Mouse (Mus musculus) hindbrain, embryonic 10.5 days (tissue): ENCODE data around the gene Tpd52l2. TPM values are rescaled to one million over a fixed set of nuclear protein-coding genes. Genes with fewer than 3 reads are reported as not detected.
A peak's percentile ranks its signal among the peaks of the same experiment; 100 is the strongest.

Experiments
- DNase-seq: peaks from one replicate; pipeline ENCODE4 v3.0.0-alpha.2; 2017; ENCODE audit warnings: low spot score
- H3K27ac ChIP-seq: fragments of 300-500 bp; sonication (generic); 2 replicates; pipeline ENCODE4 v1.5.1; 2016; ENCODE audit warnings: mild to moderate bottlenecking, moderate library complexity
- H3K27me3 ChIP-seq: fragments of 300-500 bp; sonication (generic); 2 replicates; pipeline ENCODE4 v1.6.1; 2016; ENCODE audit warnings: mild to moderate bottlenecking; ENCODE audit not compliant: poor library complexity, insufficient read depth, severe bottlenecking
- H3K36me3 ChIP-seq: fragments of 300-500 bp; sonication (generic); 2 replicates; pipeline ENCODE4 v1.6.1; 2016; ENCODE audit warnings: mild to moderate bottlenecking, moderate library complexity
- H3K4me1 ChIP-seq: fragments of 300-500 bp; sonication (generic); replicated peaks from 2 replicates; pipeline ENCODE4 v1.6.1; 2016; ENCODE audit warnings: mild to moderate bottlenecking
- H3K4me3 ChIP-seq: fragments of 300-500 bp; sonication (generic); 2 replicates; pipeline ENCODE4 v1.5.1; 2016; ENCODE audit warnings: mild to moderate bottlenecking, moderate library complexity
- H3K9me3 ChIP-seq: fragments of 300-500 bp; sonication (generic); 2 replicates; pipeline ENCODE4 v1.6.1; 2016; ENCODE audit warnings: mild to moderate bottlenecking, moderate library complexity
- WGBS: fragments of 180-500 bp; shearing (Covaris S2); methylation state at CpG from one replicate; pipeline ENCODE4 v1.1.7; 2016; 5-methylcytosine and 5-hydroxymethylcytosine counted together
- polyA plus RNA-seq: library from polyadenylated mRNA; unstranded; fragments of >200 nt; fragmentation: Nextera tagmentation; extraction: Ambion mirVana; gene quantifications from 2 replicates; pipeline ENCODE4 v1.2.1, GENCODE M21; 2016

Gene Tpd52l2
- polyA plus RNA-seq, 1 experiment from 2014 or later: 161 TPM

- 58% methylated on average over 3 of the region's 3 CpGs for WGBS
- no peak for DNase-seq
- Histone ChIP-seq H3K9me3 (no peaks in the 10 kb centered on the region), H3K27me3 (0 out of 2 replicates have a peak, but pooled peaks cover 3% of the 10 kb centered on the region), H3K36me3 (no peaks in the 10 kb centered on the region), H3K4me1 (peaks cover 23% of the 10 kb centered on the region), H3K4me3 (no peak overlapping the region), H3K27ac (no peak overlapping the region)
These were observed 31.5 kb upstream of the Tpd52l2 start for GRCm38 (mm10) chr2:181465423-181465822.

DNA sequence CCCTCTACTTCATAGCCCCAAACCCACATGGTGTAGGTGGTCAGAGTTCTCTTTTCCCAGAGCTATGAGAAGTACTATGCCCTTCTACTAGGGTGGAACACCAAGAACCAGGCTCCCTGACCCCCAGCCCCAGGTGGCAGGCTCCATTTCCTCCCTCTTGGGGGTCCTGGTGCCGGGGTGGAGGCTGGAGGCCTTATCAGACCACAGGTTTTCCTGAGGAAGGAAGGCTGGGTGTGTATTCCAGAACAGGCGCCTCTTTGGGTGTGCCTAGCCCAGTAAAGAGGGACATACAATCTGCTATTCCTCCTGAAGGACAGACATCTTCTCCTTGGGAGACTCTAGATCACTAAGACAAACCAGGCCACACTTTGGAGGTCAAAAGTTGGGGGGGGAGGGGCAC is 26.7 kb upstream of the Tpd52l2 start:
- H3K36me3 ChIP-seq: no peaks in the 10 kb centered on the region
- no peak for DNase-seq
- WGBS: 62% methylated on average over 2 of the region's 2 CpGs
- no peak overlapping the region for H3K27ac ChIP-seq
- H3K4me3 ChIP-seq: no peak overlapping the region
- H3K27me3 ChIP-seq: no peaks in the 10 kb centered on the region
- H3K4me1 ChIP-seq: peaks cover 4% of the 10 kb centered on the region; the same call in 1 of the 2 replicates
- no peaks in the 10 kb centered on the region for H3K9me3 ChIP-seq

- no peaks in the 10 kb centered on the region for H3K36me3 ChIP-seq
- H3K4me1 ChIP-seq: peaks cover 4% of the 10 kb centered on the region; the same call in 1 of the 2 replicates
- H3K9me3 ChIP-seq: no peaks in the 10 kb centered on the region
- WGBS: 64% methylated on average over 5 of the region's 5 CpGs
- DNase-seq: no peak
- no peaks in the 10 kb centered on the region for H3K27me3 ChIP-seq
- H3K27ac ChIP-seq: no peak overlapping the region; the same call in 1 of the 2 replicates
- H3K4me3 ChIP-seq: no peak overlapping the region
These were observed 25.7 kb upstream of the Tpd52l2 start for GRCm38 (mm10) chr2:181471246-181471645.

DNA sequence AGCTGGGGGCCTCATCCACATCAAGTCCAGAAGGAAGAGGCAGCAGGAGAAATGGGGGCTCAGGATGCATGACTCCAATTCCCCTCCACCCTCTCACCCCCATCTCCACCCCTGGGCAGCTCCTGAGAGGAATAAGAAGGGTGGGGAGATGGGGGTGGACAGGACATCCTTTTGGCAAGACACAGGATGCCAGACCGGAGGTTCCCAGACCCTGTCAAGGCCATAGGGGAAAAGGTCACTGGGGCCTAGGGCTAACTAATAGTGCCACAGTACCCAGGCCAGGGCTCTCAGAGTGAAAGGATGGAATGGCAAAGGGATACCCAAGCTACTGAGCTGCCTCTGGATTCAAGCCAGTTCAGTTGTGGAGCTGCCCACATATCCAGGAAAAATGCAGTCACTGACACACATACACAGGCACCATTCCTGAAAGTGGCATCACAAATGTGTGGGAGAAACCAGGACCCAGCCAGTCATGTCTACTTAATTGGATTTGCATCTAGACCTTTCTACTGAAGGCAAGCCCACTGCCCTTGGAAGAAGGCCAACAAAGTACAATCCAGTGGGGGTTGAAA is 24.6 kb upstream of the Tpd52l2 start:
- no peak overlapping the region for H3K27ac ChIP-seq
- WGBS: 56% methylated on average over 1 of the region's 1 CpGs
- H3K4me1 ChIP-seq: peaks cover 4% of the 10 kb centered on the region; the same call in 1 of the 2 replicates
- no peaks in the 10 kb centered on the region for H3K27me3 ChIP-seq
- H3K4me3 ChIP-seq: no peak overlapping the region
- no peaks in the 10 kb centered on the region for H3K9me3 ChIP-seq
- no peak for DNase-seq
- H3K36me3 ChIP-seq: no peaks in the 10 kb centered on the region

DNA sequence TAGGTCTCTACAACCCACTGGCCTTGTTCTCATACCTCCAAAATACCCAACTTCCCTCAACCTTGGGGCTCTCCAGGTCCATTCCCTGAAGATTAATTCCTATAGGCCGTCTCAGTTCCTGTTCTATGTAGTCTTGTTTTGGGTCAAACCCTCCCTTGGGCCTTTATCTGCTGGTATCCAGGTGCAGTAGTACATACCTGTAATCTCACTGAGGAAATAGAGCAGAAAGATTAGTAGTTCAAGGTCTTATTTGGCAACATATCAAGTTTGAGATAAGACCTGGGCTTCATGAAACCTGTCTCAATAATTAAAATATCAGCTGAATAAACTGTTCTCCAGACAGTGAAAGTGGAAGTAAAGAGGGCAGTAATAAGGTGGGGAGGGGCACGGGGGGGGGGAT is 13.8 kb upstream of the Tpd52l2 start:
- H3K27me3 ChIP-seq: no peaks in the 10 kb centered on the region
- no peaks in the 10 kb centered on the region for H3K9me3 ChIP-seq
- DNase-seq: no peak
- no peak overlapping the region for H3K4me3 ChIP-seq
- 57% methylated on average over 2 of the region's 2 CpGs for WGBS
- peak overlapping the region; percentile 59; the same call in 1 of the 2 replicates for H3K27ac ChIP-seq
- H3K36me3 ChIP-seq: no peaks in the 10 kb centered on the region
- peaks cover 26% of the 10 kb centered on the region for H3K4me1 ChIP-seq

DNA sequence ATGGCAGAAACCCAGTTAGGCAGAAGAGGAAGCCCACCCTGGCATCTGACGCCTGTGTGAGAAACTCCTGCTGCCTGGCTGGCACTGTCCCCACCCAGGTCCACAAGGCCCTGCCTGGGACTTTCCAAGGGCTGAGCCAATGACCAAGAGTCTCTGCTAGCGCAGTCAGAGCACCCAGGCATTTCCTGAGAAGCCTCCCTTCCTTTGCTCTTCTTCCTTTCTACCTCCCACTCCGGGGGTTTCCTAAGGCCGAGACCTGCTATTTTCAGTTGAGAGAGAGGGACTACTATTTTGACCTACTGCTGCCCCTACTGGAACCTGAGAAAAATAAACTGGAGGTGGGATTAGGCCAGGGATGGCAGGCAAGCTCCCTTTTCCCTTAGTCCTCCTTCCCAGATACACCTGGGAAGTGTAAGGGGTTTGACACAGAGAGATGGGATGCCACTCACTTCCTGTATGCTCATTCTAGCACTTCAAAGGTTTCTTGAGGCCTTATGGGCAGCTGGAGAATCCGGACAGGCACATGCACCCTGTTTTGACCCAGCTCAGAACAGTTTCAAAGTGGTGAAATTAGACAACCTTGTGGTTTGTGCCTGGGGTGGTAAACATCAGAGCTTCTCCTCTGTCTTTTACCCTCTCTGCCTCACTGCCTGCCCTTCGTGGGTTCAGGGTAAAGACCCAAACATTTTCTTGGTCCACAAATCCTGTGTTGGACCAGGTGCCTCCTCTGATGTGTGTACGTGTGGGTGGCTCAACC is 13.2 kb upstream of the Tpd52l2 start:
- no peak overlapping the region for H3K4me3 ChIP-seq
- 33% methylated on average over 7 of the region's 7 CpGs for WGBS
- H3K36me3 ChIP-seq: no peaks in the 10 kb centered on the region
- H3K4me1 ChIP-seq: peaks cover 29% of the 10 kb centered on the region
- H3K27me3 ChIP-seq: no peaks in the 10 kb centered on the region
- H3K9me3 ChIP-seq: no peaks in the 10 kb centered on the region
- peak overlapping the region; percentile 59; the same call in 1 of the 2 replicates for H3K27ac ChIP-seq
- no peak for DNase-seq

DNA sequence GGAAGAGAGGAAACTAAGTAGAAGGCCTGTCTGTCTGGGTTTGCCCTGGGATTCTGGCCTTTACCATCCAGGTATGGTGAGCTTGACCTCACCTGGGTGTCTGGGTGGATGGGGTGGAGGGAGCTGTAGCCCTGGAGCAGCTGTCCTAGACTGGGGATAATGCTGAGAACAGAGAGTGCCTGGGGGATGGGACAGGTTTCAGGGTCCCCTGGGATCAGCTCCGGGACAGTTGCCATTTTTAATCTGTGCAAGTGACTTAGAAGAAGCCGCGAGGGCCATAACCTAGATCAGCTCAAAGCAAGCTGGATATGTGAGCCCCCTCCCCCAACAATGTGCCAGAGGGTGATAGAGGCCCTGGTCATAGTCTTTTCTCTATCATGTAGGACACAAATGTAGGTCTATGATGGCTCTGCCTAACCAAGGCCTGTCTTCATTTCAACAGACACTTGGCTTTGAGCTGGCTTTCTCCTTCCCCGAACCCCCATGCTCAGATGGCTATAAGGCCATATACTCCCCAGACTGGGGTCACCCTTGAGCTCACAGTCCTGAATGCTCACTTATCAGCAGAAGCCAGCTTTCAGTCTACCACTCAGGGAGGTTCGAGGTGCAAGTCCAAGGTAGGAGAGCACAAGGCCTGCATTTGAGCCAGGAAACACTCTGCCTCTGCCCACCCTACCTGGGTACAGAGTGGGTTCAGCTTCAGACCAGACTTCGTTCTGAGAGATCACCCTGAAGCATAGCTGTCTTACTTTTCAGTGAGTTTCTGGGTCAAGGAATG is 12.3 kb upstream of the Tpd52l2 start:
- whole genome bisulfite sequencing: 79% methylated on average over 6 of the region's 6 CpGs
- DNase-seq: no peak
- H3K9me3 ChIP-seq: no peaks in the 10 kb centered on the region
- H3K27me3 ChIP-seq: no peaks in the 10 kb centered on the region
- peaks cover 29% of the 10 kb centered on the region for H3K4me1 ChIP-seq
- no peaks in the 10 kb centered on the region for H3K36me3 ChIP-seq
- no peak overlapping the region for H3K27ac ChIP-seq
- no peak overlapping the region for H3K4me3 ChIP-seq

DNA sequence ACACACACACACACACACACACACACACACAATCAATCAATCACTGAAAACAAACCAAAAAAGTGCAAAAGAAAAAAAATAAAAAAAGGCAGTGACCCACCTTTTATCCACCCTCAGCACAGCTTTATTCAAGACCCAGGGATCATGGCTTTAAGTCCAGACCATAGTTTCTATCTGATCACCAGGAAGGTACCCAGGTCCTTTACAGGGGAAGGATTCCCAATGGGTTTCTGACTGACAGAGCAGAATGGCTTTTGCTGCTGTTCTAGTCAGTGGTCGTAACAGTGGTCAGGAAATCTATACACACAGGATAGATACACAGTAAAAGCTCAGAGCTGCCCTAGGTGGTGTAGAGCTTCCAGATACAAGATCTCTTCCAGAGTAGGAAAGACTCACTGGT is 11.2 kb upstream of the Tpd52l2 start:
- DNase-seq: no peak
- 31% methylated on average over 1 of the region's 1 CpGs for WGBS
- H3K4me3 ChIP-seq: no peak overlapping the region
- no peaks in the 10 kb centered on the region for H3K36me3 ChIP-seq
- H3K27me3 ChIP-seq: no peaks in the 10 kb centered on the region
- no peaks in the 10 kb centered on the region for H3K9me3 ChIP-seq
- peaks cover 29% of the 10 kb centered on the region for H3K4me1 ChIP-seq
- no peak overlapping the region for H3K27ac ChIP-seq

DNA sequence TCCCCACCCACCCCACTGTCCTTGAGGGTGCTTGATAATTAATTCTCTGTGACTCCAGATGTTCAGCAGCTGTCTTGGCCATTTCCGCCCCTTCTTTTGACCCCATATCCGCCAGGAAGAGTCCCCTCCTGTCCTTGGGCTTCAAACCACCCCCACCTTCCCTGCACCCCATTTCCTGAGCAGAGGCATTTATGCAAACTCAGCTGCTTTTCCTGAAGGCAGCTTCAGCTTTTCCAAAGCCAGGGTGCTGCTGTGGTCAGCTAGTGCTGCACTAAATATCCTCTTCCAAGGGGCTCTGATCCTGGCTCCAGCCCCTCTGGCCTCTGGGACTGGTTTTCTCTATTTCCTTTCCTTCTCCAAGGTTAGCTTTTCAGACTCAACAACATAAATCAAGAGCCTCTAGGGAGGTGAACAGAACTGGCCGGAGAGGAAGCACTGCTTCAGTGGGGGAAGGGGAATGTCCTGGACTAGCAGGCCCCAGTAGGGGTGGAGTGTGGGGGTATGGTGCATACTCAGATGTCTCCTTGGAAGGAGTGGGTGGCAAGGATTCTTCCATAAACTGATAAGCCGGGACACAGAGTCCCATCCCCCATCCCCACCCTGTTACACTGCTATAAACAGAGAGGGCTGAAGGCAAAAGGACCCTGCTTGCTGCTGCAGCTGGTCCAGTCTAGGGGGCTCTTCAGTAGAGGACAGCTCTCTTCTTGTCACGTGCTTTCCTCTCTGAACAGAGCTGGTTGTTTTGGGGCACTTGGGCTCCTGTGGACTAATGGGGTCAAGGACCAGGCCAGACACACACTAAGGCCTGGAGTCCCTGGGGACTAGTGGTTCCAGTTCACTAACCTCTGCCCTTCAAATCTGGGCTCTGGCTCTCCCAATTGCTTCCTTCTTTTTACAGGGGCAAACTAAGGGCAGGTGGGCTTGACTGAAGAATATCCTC is 9.3 kb upstream of the Tpd52l2 start:
- peak; percentile 38 for DNase-seq
- peak overlapping the region; percentile 74 for H3K27ac ChIP-seq
- WGBS: 34% methylated on average over 5 of the region's 5 CpGs
- no peaks in the 10 kb centered on the region for H3K36me3 ChIP-seq
- no peaks in the 10 kb centered on the region for H3K9me3 ChIP-seq
- H3K27me3 ChIP-seq: no peaks in the 10 kb centered on the region
- peaks cover 29% of the 10 kb centered on the region for H3K4me1 ChIP-seq
- H3K4me3 ChIP-seq: peak overlapping the region; percentile 18; the same call in 1 of the 2 replicates

- WGBS: 26% methylated on average over 7 of the region's 7 CpGs
- DNase-seq: no peak
These were observed 5.3 kb upstream of the Tpd52l2 start for GRCm38 (mm10) chr2:181491432-181492205.

DNA sequence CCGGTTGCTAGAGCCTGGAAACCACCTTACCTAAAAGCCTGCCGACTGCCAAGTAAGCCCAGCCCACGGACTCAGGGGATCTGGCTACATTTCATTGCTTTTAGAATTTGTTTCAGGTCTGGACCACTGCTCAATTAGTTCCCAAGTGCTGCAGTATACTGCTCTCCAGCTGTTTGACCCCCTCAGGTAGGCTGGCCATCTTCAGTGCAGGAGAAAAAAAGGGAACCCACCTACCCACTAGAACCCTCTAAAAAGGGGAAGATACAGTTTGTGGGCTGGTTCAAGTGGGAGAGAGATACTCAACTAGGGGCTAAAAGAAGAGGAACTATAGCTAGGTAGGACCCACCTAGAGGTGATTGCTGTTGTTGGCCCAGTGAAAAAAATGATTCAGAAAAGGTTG is 4.7 kb upstream of the Tpd52l2 start:
- 48% methylated on average over 3 of the region's 3 CpGs for WGBS
- no peak for DNase-seq

More at GRCm38 (mm10) chr2:181491432-181492205, 5.3 kb upstream of the Tpd52l2 start:
- H3K4me3 ChIP-seq: no peak overlapping the region
- no peaks in the 10 kb centered on the region for H3K27me3 ChIP-seq
- H3K9me3 ChIP-seq: no peaks in the 10 kb centered on the region
- H3K27ac ChIP-seq: no peak overlapping the region
- peaks cover 23% of the 10 kb centered on the region for H3K4me1 ChIP-seq
- no peaks in the 10 kb centered on the region for H3K36me3 ChIP-seq

More for the DNA sequence above, 4.7 kb upstream of the Tpd52l2 start:
- H3K36me3 ChIP-seq: no peaks in the 10 kb centered on the region
- no peaks in the 10 kb centered on the region for H3K9me3 ChIP-seq
- no peak overlapping the region for H3K27ac ChIP-seq
- H3K4me1 ChIP-seq: peaks cover 18% of the 10 kb centered on the region
- no peak overlapping the region for H3K4me3 ChIP-seq
- no peaks in the 10 kb centered on the region for H3K27me3 ChIP-seq
